Mouse (Mus musculus): ENCODE results near the gene Gm7995. TPM values are rescaled to one million over a fixed set of nuclear protein-coding genes. Genes with fewer than 3 reads are reported as not detected.
"Not testable (repeated sequence)": the region's sequence is repeated elsewhere in the genome, so short reads cannot be mapped to it uniquely, and the experiment has no call there.

The Gm7995 gene
- polyA plus RNA-seq (2021) = not detected

DNA sequence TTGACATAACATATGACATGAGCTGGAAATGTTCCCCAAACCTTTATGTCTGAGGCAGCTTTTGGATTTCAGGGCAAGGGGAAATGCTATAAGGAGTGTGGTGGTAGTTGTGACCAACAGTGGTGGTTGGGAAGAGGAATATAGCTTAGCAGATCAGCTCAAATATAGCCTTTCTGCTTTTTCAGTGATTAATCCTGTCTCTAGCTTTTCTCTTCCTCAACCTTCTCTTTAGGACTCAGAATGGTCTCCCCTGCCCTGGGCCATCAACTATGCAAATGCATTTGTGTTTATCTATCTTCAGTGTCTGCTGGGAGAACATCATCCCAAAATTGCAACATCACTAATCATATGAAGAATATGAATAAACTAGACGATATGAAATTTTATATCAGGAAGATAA, at the start of gene Gm7995:
TSS of gene Gm7995 (plus strand) at position 301 of the 400 bp plus-strand sequence.
- CTCF ChIA-PET; in situ Hi-C loops (cut with MboI; ENCODE audit: low pct_unique_long_range_greater_than_20kb); POLR2A ChIA-PET; DNase-seq (ENCODE audit: low read depth, low spot score); ATAC-seq; H3K27me3 ChIP-seq: not testable (repeated sequence)

DNA sequence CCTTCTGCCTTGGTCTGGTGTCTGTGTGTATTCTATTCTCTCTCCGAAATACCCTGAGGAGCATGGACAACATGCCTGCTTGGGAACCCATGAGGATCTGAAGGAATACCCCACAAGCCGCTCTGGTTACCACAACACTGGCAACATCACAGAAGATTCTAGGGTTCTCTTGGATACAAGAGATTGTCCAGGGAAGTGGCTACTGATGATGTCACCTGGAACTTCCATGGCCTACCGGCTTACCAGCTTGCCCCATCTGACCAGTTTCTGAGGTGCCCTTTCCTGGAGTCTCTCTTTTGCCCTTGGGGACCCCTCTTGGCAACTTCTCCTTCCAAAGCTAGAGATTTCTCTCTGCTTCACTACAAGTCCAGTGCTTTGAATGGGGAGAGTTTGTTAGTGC, 12.8 kb upstream of the Gm7995 start, which contains the start of gene Gm9611:
TSS of gene Gm9611 (minus strand) at position 101 of the 400 bp plus-strand sequence.
- POLR2A ChIA-PET = not testable (repeated sequence)

More for the DNA sequence above, 12.8 kb upstream of the Gm7995 start, which contains the start of gene Gm9611:
- ATAC-seq; in situ Hi-C loops (cut with MboI; ENCODE audit: low pct_unique_long_range_greater_than_20kb); H3K27me3 ChIP-seq; DNase-seq (ENCODE audit: low read depth, low spot score); CTCF ChIA-PET: not testable (repeated sequence)

Other genes starting within 250 kb of the Gm7995 start
- gene Gm7951, start 192.8 kb upstream of the Gm7995 start, polyA plus RNA-seq (2021) = not detected
- not detected for gene Gm17027, start 147.6 kb upstream of the Gm7995 start, polyA plus RNA-seq (2021)
- gene Gm3573, start 119.4 kb upstream of the Gm7995 start, polyA plus RNA-seq (2021) = not detected
- not detected for gene Gm17026, start 50.2 kb upstream of the Gm7995 start, polyA plus RNA-seq (2021)
- not detected for gene Gm9611, start 12.9 kb upstream of the Gm7995 start, polyA plus RNA-seq (2021)
- not detected for gene Gm8005, start 129.5 kb downstream of the Gm7995 start, polyA plus RNA-seq (2021)
- gene Gm8011, start 153.7 kb downstream of the Gm7995 start, polyA plus RNA-seq (2021) = not detected
- not detected for gene Gm8020, start 192.1 kb downstream of the Gm7995 start, polyA plus RNA-seq (2021)
- not detected for gene Gm8024, start 214.1 kb downstream of the Gm7995 start, polyA plus RNA-seq (2021)

Measured in Patski (cell line).